Mouse (Mus musculus): Measurements from ENCODE around the gene Gm11595. TPM values are rescaled to one million over a fixed set of nuclear protein-coding genes. Genes with fewer than 3 reads are reported as not detected.

Gene Gm11595
- not detected in 2 replicates for polyA plus RNA-seq (2012; rRNA removed)

GRCm38 (mm10) chr11:99772813-99773212 is at the start of gene Gm11595:
Gm11595 (minus strand) TSS chr11:99772913.

GRCm38 (mm10) chr11:99815566-99815965 is 42.9 kb upstream of the Gm11595 start, which contains the start of gene Gm11564:
Gm11564 (minus strand) TSS chr11:99815666.

GRCm38 (mm10) chr11:99809792-99810191 is 37.1 kb upstream of the Gm11595 start, which contains the start of gene Krtap4-13:
Krtap4-13 (minus strand) TSS chr11:99809892.

GRCm38 (mm10) chr11:99804346-99804745 is 31.6 kb upstream of the Gm11595 start, which contains the start of gene Gm11554:
Gm11554 (minus strand) TSS chr11:99804446.

GRCm38 (mm10) chr11:99798832-99799231 is 26.1 kb upstream of the Gm11595 start, which contains the start of gene Gm11569:
Gm11569 (minus strand) TSS chr11:99798932.

GRCm38 (mm10) chr11:99793367-99793766 is 20.7 kb upstream of the Gm11595 start, which contains the start of gene Gm11596:
Gm11596 (minus strand) TSS chr11:99793467.

GRCm38 (mm10) chr11:99784900-99785299 is 12.2 kb upstream of the Gm11595 start, which contains the start of gene Krtap4-9:
Krtap4-9 (plus strand) TSS chr11:99785200.

GRCm38 (mm10) chr11:99780604-99781003 is 7.9 kb upstream of the Gm11595 start, which contains the start of gene Krtap4-8:
Krtap4-8 (minus strand) TSS chr11:99780704.

GRCm38 (mm10) chr11:99734190-99734589 is 38.5 kb downstream of the Gm11595 start, which contains the start of gene Gm14180:
Gm14180 (minus strand) TSS chr11:99734290.

Other genes starting within 250 kb of the Gm11595 start
- not detected in 2 replicates for gene Krt40, start 229.8 kb downstream of the Gm11595 start, polyA plus RNA-seq (2012; rRNA removed)
- gene Krtap3-3, start 222.0 kb downstream of the Gm11595 start, polyA plus RNA-seq (2012; rRNA removed), result not detected in 2 replicates
- not detected in 2 replicates for gene Krtap3-2, start 216.1 kb downstream of the Gm11595 start, polyA plus RNA-seq (2012; rRNA removed)
- gene Gm11939, start 213.4 kb downstream of the Gm11595 start, polyA plus RNA-seq (2012; rRNA removed), result not detected in 2 replicates
- gene Krtap3-1, start 206.3 kb downstream of the Gm11595 start, polyA plus RNA-seq (2012; rRNA removed), result not detected in 2 replicates
- not detected in 2 replicates for gene Krtap1-5, start 191.9 kb downstream of the Gm11595 start, polyA plus RNA-seq (2012; rRNA removed)
- not detected in 2 replicates for gene Krtap1-4, start 189.3 kb downstream of the Gm11595 start, polyA plus RNA-seq (2012; rRNA removed)
- not detected in 2 replicates for gene Krtap1-3, start 181.6 kb downstream of the Gm11595 start, polyA plus RNA-seq (2012; rRNA removed)
- not detected in 2 replicates for gene Krtap9-3, start 174.8 kb downstream of the Gm11595 start, polyA plus RNA-seq (2012; rRNA removed)
- not detected in 2 replicates for gene Gm11938, start 169.6 kb downstream of the Gm11595 start, polyA plus RNA-seq (2012; rRNA removed)
- not detected in 2 replicates for gene Gm11937, start 162.7 kb downstream of the Gm11595 start, polyA plus RNA-seq (2012; rRNA removed)
- gene Krtap2-4, start 158.1 kb downstream of the Gm11595 start, polyA plus RNA-seq (2012; rRNA removed), result not detected in 2 replicates
- gene Gm11562, start 152.5 kb downstream of the Gm11595 start, polyA plus RNA-seq (2012; rRNA removed), result not detected in 2 replicates
- gene Krtap4-1, start 144.7 kb downstream of the Gm11595 start, polyA plus RNA-seq (2012; rRNA removed), result not detected in 2 replicates
- gene Krtap4-2, start 137.8 kb downstream of the Gm11595 start, polyA plus RNA-seq (2012; rRNA removed), result not detected in 2 replicates
- not detected in 2 replicates for gene Krtap4-7, start 128.8 kb downstream of the Gm11595 start, polyA plus RNA-seq (2012; rRNA removed)
- not detected in 2 replicates for gene Gm11555, start 122.7 kb downstream of the Gm11595 start, polyA plus RNA-seq (2012; rRNA removed)
- gene Gm11563, start 114.0 kb downstream of the Gm11595 start, polyA plus RNA-seq (2012; rRNA removed), result not detected in 2 replicates
- gene Krtap4-6, start 107.0 kb downstream of the Gm11595 start, polyA plus RNA-seq (2012; rRNA removed), result not detected in 2 replicates
- gene Gm14190, start 82.2 kb downstream of the Gm11595 start, polyA plus RNA-seq (2012; rRNA removed), result not detected in 2 replicates
- not detected in 2 replicates for gene Gm14180, start 38.6 kb downstream of the Gm11595 start, polyA plus RNA-seq (2012; rRNA removed)
- not detected in 2 replicates for gene Krtap4-8, start 7.8 kb upstream of the Gm11595 start, polyA plus RNA-seq (2012; rRNA removed)
- gene Krtap4-9, start 12.3 kb upstream of the Gm11595 start, polyA plus RNA-seq (2012; rRNA removed), result not detected in 2 replicates
- not detected in 2 replicates for gene Gm11596, start 20.6 kb upstream of the Gm11595 start, polyA plus RNA-seq (2012; rRNA removed)
- 0.07 TPM in 1 of 2 replicates, not detected in the other for gene Gm11569, start 26.0 kb upstream of the Gm11595 start, polyA plus RNA-seq (2012; rRNA removed)
- not detected in 2 replicates for gene Gm11554, start 31.5 kb upstream of the Gm11595 start, polyA plus RNA-seq (2012; rRNA removed)
- not detected in 2 replicates for gene Krtap4-13, start 37.0 kb upstream of the Gm11595 start, polyA plus RNA-seq (2012; rRNA removed)
- gene Gm11564, start 42.8 kb upstream of the Gm11595 start, polyA plus RNA-seq (2012; rRNA removed), result not detected in 2 replicates
- gene 2300003K06Rik, start 65.2 kb upstream of the Gm11595 start, polyA plus RNA-seq (2012; rRNA removed), result not detected in 2 replicates
- not detected in 2 replicates for gene Krtap4-16, start 78.7 kb upstream of the Gm11595 start, polyA plus RNA-seq (2012; rRNA removed)
- gene Gm11568, start 85.0 kb upstream of the Gm11595 start, polyA plus RNA-seq (2012; rRNA removed), result not detected in 2 replicates
- not detected in 2 replicates for gene Gm11559, start 91.6 kb upstream of the Gm11595 start, polyA plus RNA-seq (2012; rRNA removed)
- not detected in 2 replicates for gene Krtap9-1, start 100.5 kb upstream of the Gm11595 start, polyA plus RNA-seq (2012; rRNA removed)
- gene Gm11567, start 106.3 kb upstream of the Gm11595 start, polyA plus RNA-seq (2012; rRNA removed), result not detected in 2 replicates
- gene Krtap31-1, start 135.0 kb upstream of the Gm11595 start, polyA plus RNA-seq (2012; rRNA removed), result 0.13 TPM in 1 of 2 replicates, not detected in the other
- gene Gm11565, start 141.8 kb upstream of the Gm11595 start, polyA plus RNA-seq (2012; rRNA removed), result not detected in 2 replicates
- gene Krtap31-2, start 163.4 kb upstream of the Gm11595 start, polyA plus RNA-seq (2012; rRNA removed), result not detected in 2 replicates
- not detected in 2 replicates for gene Krtap9-5, start 175.6 kb upstream of the Gm11595 start, polyA plus RNA-seq (2012; rRNA removed)
- not detected in 2 replicates for gene Krtap29-1, start 206.1 kb upstream of the Gm11595 start, polyA plus RNA-seq (2012; rRNA removed)
- not detected in 2 replicates for gene Krtap16-1, start 213.7 kb upstream of the Gm11595 start, polyA plus RNA-seq (2012; rRNA removed)
- gene Krtap17-1, start 221.1 kb upstream of the Gm11595 start, polyA plus RNA-seq (2012; rRNA removed), result 0.52 and 0.53 TPM in 2 replicates
- gene Krt33a, start 243.3 kb upstream of the Gm11595 start, polyA plus RNA-seq (2012; rRNA removed), result 0.04 TPM in 1 of 2 replicates, not detected in the other